Mouse (Mus musculus): Measurements from ENCODE around the gene Wdr17.
"Not testable (repeated sequence)": the region's sequence is repeated elsewhere in the genome, so short reads cannot be mapped to it uniquely, and the experiment has no call there.

Wdr17 gene

GRCm38 (mm10) chr8:54791858-54792698 is 94.9 kb downstream of the Wdr17 start:
- no peak for DNase-seq (ENCODE audit: low read depth, low spot score)

GRCm38 (mm10) chr8:54780134-54780942 is 106.6 kb downstream of the Wdr17 start:
- DNase-seq (ENCODE audit: low read depth, low spot score), result no peak

GRCm38 (mm10) chr8:54779317-54780133 is 107.5 kb downstream of the Wdr17 start:
- DNase-seq (ENCODE audit: low read depth, low spot score), result no peak

GRCm38 (mm10) chr8:54777012-54777411 is 110.0 kb downstream of the Wdr17 start:
- no peak for DNase-seq (ENCODE audit: low read depth, low spot score)

- DNase-seq (ENCODE audit: low read depth, low spot score), result no peak
Observed at GRCm38 (mm10) chr8:54776241-54776640, 110.7 kb downstream of the Wdr17 start.

- DNase-seq (ENCODE audit: low read depth, low spot score), result no peak
Observed at GRCm38 (mm10) chr8:54757646-54758045, 129.3 kb downstream of the Wdr17 start.

- no peak for DNase-seq (ENCODE audit: low read depth, low spot score)
Observed at GRCm38 (mm10) chr8:54736660-54737312, 150.2 kb downstream of the Wdr17 start.

- no peak for DNase-seq (ENCODE audit: low read depth, low spot score)
Observed at GRCm38 (mm10) chr8:54724668-54725035, 162.3 kb downstream of the Wdr17 start.

- peak; percentile 97 for DNase-seq (ENCODE audit: low read depth, low spot score)
Observed at GRCm38 (mm10) chr8:54723976-54724667, 162.9 kb downstream of the Wdr17 start.

- DNase-seq (ENCODE audit: low read depth, low spot score), result peak; percentile 78
Observed at GRCm38 (mm10) chr8:54718515-54718914, 168.5 kb downstream of the Wdr17 start.

- DNase-seq (ENCODE audit: low read depth, low spot score), result no peak
Observed at GRCm38 (mm10) chr8:54705743-54706142, 181.2 kb downstream of the Wdr17 start.

- DNase-seq (ENCODE audit: low read depth, low spot score), result no peak
Observed at GRCm38 (mm10) chr8:54671806-54672205, 215.2 kb downstream of the Wdr17 start.

GRCm38 (mm10) chr8:54667756-54668155 is 219.2 kb downstream of the Wdr17 start:
- no peak for DNase-seq (ENCODE audit: low read depth, low spot score)

GRCm38 (mm10) chr8:54660675-54661074 is 226.3 kb downstream of the Wdr17 start:
- peak; percentile 18 for DNase-seq (ENCODE audit: low read depth, low spot score)

GRCm38 (mm10) chr8:54659703-54660102 is 227.3 kb downstream of the Wdr17 start:
- no peak for DNase-seq (ENCODE audit: low read depth, low spot score)

GRCm38 (mm10) chr8:54638634-54639033 is 248.3 kb downstream of the Wdr17 start:
- DNase-seq (ENCODE audit: low read depth, low spot score), result no peak

GRCm38 (mm10) chr8:54616710-54617109 is 270.3 kb downstream of the Wdr17 start:
- not testable (repeated sequence) for DNase-seq (ENCODE audit: low read depth, low spot score)

GRCm38 (mm10) chr8:54610238-54610637 is 276.7 kb downstream of the Wdr17 start:
- no peak for DNase-seq (ENCODE audit: low read depth, low spot score)

- DNase-seq (ENCODE audit: low read depth, low spot score), result no peak
Observed at GRCm38 (mm10) chr8:54609336-54609735, 277.6 kb downstream of the Wdr17 start.

GRCm38 (mm10) chr8:54603440-54603839 is 283.5 kb downstream of the Wdr17 start:
- DNase-seq (ENCODE audit: low read depth, low spot score), result no peak

Measured in retina, adult 2 months (tissue).